Mouse (Mus musculus) intestine, postnatal 0 days (tissue): ENCODE results near the gene Gpr179. TPM values are rescaled to one million over a fixed set of nuclear protein-coding genes. Genes with fewer than 3 reads are reported as not detected.

Source experiments
- ATAC-seq: fragments of 200-750 bp; cut with Nextera tagmentation; 2 replicates; pipeline ENCODE4 v1.8.0; 2017; ENCODE audit warnings: mild to moderate bottlenecking, moderate TSS enrichment, moderate library complexity
- H3K27ac ChIP-seq: fragments of 300-500 bp; sonication (generic); 2 replicates; pipeline ENCODE4 v1.5.1; 2014; ENCODE audit warnings: mild to moderate bottlenecking, low read depth, low read length, moderate library complexity
- H3K27me3 ChIP-seq: fragments of 300-500 bp; sonication (generic); replicated peaks from 2 replicates; pipeline ENCODE4 v1.6.1; 2014; ENCODE audit warnings: low read length, mixed read lengths; ENCODE audit not compliant: control insufficient read depth, insufficient read depth
- H3K36me3 ChIP-seq: fragments of 300-500 bp; sonication (generic); 2 replicates; pipeline ENCODE4 v1.6.1; 2014; ENCODE audit warnings: mild to moderate bottlenecking, moderate library complexity; ENCODE audit not compliant: control insufficient read depth, insufficient read depth
- H3K4me1 ChIP-seq: fragments of 300-500 bp; sonication (generic); replicated peaks from 2 replicates; pipeline ENCODE4 v1.6.1; 2014; ENCODE audit warnings: antibody characterized with exemption, low read length, mixed read lengths; ENCODE audit not compliant: control insufficient read depth, insufficient read depth
- H3K4me2 ChIP-seq: fragments of 300-500 bp; sonication (generic); replicated peaks from 2 replicates; pipeline ENCODE4 v1.6.1; 2014; ENCODE audit warnings: low read depth, mild to moderate bottlenecking, moderate library complexity
- H3K4me3 ChIP-seq: fragments of 300-500 bp; sonication (generic); 2 replicates; pipeline ENCODE4 v1.5.1; 2014; ENCODE audit warnings: low read depth, low read length
- H3K9ac ChIP-seq: fragments of 300-500 bp; sonication (generic); 2 replicates; pipeline ENCODE4 v1.6.1; 2014; ENCODE audit warnings: mild to moderate bottlenecking, low read depth, low read length
- H3K9me3 ChIP-seq: fragments of 300-500 bp; sonication (generic); 2 replicates; pipeline ENCODE4 v1.6.1; 2016; ENCODE audit warnings: mixed run types; ENCODE audit not compliant: control insufficient read depth
- CTCF ChIP-seq: sonication (generic); IDR thresholded peaks from 2 replicates; pipeline ENCODE4 v1.5.1; 2016; ENCODE audit warnings: low read depth, mild to moderate bottlenecking, control low read depth, antibody characterized with exemption, moderate library complexity
- WGBS: fragments of 180-500 bp; shearing (Covaris S2); extraction: QIAGEN DNeasy Blood & Tissue Kit; methylation state at CpG from one replicate; pipeline ENCODE4 v1.1.7; 2014; 5-methylcytosine and 5-hydroxymethylcytosine counted together
- polyA plus RNA-seq: library from polyadenylated mRNA; unstranded; fragments of >200 nt; fragmentation: Nextera tagmentation; extraction: Ambion mirVana; gene quantifications from 2 replicates; pipeline ENCODE4 v1.2.1, GENCODE M21; 2015

The Gpr179 gene
- polyA plus RNA-seq, 1 experiment from 2014 or later, result 0.07 TPM

DNA sequence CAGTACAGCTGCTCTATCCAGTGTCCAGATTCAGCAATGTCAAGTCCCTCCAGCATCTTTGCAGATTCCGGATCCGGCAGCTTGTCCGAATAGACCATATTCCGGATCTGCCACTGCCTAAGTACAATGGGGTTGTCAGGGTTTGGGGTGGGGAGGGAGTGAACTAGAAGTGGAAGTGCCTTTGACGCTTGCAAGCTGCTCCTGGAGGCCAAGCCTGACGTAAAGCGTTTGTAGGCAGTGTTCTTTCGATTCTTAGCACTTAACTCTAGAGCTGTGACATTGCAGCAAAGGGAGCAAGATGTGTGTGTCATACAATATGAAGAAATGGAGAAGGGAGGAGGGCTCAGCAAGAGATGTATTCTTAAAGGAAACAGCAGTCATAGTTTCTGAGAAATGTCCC lies 37.2 kb upstream of the Gpr179 start:
- no peak for TF ChIP-seq CTCF
- H3K4me3 ChIP-seq, result no peak overlapping the region
- no peak for ATAC-seq
- no peak overlapping the region for H3K4me2 ChIP-seq
- no peaks in the 10 kb centered on the region for H3K9me3 ChIP-seq
- no peaks in the 10 kb centered on the region for H3K4me1 ChIP-seq
- H3K36me3 ChIP-seq, result peaks cover 44% of the 10 kb centered on the region
- H3K9ac ChIP-seq, result no peak overlapping the region
- 89% methylated on average over 8 of the region's 8 CpGs for WGBS
- H3K27me3 ChIP-seq, result no peaks in the 10 kb centered on the region
- H3K27ac ChIP-seq, result no peak overlapping the region

DNA sequence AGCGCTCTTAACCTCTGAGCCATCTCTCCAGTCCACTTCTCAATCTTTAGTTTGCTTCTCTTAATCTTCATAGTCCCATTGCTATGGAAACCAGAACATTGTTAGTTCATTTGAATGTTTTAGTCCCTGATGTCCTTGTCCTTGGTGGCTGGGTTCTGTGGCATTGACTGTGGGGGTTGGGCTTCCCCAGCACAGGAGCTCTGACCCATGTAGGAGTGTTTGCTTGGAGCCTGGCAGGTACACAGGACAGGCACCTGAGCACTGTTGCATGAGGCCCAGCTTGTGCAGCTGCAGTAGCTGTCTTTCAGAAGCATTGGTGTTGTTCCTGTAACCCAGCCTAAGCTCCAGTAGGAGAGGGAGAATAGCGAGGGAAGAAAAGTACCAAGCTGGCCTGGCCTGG lies 35.9 kb upstream of the Gpr179 start:
- no peak overlapping the region for H3K4me2 ChIP-seq
- no peak for ATAC-seq
- H3K36me3 ChIP-seq, result peaks cover 47% of the 10 kb centered on the region
- no peak overlapping the region for H3K27ac ChIP-seq
- no peak overlapping the region for H3K9ac ChIP-seq
- H3K4me3 ChIP-seq, result no peak overlapping the region
- H3K9me3 ChIP-seq, result no peaks in the 10 kb centered on the region
- no peak for TF ChIP-seq CTCF
- H3K27me3 ChIP-seq, result no peaks in the 10 kb centered on the region
- H3K4me1 ChIP-seq, result no peaks in the 10 kb centered on the region
- 96% methylated on average over 2 of the region's 2 CpGs for WGBS

DNA sequence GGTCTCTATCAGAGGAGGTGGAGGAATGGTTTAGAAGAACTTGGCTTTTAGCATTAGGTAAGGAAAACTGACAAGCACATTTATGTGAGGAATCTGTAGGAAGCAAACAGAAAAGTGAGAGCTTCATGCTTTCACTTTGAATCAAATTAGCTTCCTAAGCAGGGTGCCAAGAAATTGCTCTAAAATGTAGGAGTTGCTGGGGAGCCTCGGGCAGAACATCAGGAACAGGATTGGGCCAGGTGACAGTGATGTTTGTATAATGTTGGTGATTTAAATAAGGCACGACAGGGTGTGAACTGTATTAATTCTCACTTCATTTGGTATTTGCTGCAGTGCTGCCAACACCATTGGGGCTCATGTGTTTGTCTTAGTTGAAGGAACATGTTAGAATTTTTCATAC lies 31.9 kb upstream of the Gpr179 start:
- Histone ChIP-seq H3K27ac (no peak overlapping the region), H3K27me3 (no peaks in the 10 kb centered on the region), H3K9me3 (no peaks in the 10 kb centered on the region), H3K4me1 (no peaks in the 10 kb centered on the region), H3K9ac (no peak overlapping the region), H3K4me3 (no peak overlapping the region), H3K4me2 (no peak overlapping the region), H3K36me3 (peaks cover 26% of the 10 kb centered on the region)
- ATAC-seq, result no peak
- no peak for TF ChIP-seq CTCF
- 67% methylated on average over 2 of the region's 2 CpGs for WGBS

DNA sequence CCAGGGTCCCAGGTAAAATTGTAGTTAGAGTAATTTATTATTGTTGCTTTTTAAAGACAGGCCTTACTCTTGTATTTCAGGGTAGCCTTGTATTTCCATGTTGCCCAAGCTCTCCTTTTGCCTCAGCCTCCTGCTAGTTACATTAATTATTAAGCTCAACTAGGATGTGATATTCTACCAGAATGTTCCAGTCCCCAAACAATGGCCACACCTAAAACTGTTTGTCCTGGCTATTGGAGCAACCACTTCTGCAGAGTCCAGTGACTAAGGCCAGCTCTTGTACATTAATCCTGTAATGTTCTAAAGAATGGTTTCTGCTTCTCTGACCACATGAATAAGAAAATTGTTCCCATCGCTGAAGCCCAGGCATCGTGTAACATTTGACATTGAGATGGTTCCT lies 31.1 kb upstream of the Gpr179 start:
- no peak for TF ChIP-seq CTCF
- H3K4me3 ChIP-seq, result no peak overlapping the region
- no peak overlapping the region for H3K27ac ChIP-seq
- no peaks in the 10 kb centered on the region for H3K4me1 ChIP-seq
- 88% methylated on average over 2 of the region's 2 CpGs for WGBS
- H3K27me3 ChIP-seq, result no peaks in the 10 kb centered on the region
- H3K9ac ChIP-seq, result no peak overlapping the region
- H3K4me2 ChIP-seq, result no peak overlapping the region
- no peak for ATAC-seq
- peaks cover 32% of the 10 kb centered on the region for H3K36me3 ChIP-seq
- no peaks in the 10 kb centered on the region for H3K9me3 ChIP-seq

GRCm38 (mm10) chr11:97380036-97380435 lies 28.2 kb upstream of the Gpr179 start:
- Histone ChIP-seq H3K9me3 (no peaks in the 10 kb centered on the region), H3K4me1 (no peaks in the 10 kb centered on the region), H3K36me3 (peaks cover 48% of the 10 kb centered on the region), H3K27me3 (no peaks in the 10 kb centered on the region), H3K9ac (no peak overlapping the region), H3K4me3 (no peak overlapping the region), H3K4me2 (no peak overlapping the region), H3K27ac (no peak overlapping the region)
- 50% methylated on average over 3 of the region's 3 CpGs for WGBS
- no peak for TF ChIP-seq CTCF
- no peak for ATAC-seq

DNA sequence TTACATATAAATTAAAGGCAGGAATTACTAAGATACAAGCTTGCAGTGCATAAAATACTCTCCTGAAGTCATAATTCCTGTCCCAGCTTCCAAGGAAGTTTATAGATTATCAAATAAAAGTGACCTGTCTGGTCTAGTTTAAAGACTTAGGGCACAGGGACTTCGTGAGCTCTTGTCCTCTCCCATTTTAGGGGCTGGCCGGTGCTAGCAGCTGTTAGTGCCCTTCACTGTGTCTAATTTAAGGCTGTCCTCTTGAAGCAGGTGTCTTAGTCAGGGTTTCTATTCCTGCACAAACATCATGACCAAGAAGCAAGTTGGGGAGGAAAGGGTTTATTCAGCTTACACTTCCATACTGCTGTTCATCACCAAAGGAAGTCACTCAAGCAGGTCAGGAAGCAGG lies 21.5 kb upstream of the Gpr179 start:
- Histone ChIP-seq H3K36me3 (peaks cover 32% of the 10 kb centered on the region), H3K9me3 (no peaks in the 10 kb centered on the region), H3K4me1 (no peaks in the 10 kb centered on the region), H3K27ac (no peak overlapping the region), H3K4me3 (no peak overlapping the region), H3K4me2 (no peak overlapping the region), H3K9ac (no peak overlapping the region), H3K27me3 (no peaks in the 10 kb centered on the region)
- no peak for TF ChIP-seq CTCF
- no peak for ATAC-seq
- 94% methylated on average over 2 of the region's 2 CpGs for WGBS
